Mouse (Mus musculus) embryonic facial prominence, embryonic 13.5 days (tissue): ENCODE results near the gene 4922502D21Rik. TPM values are rescaled to one million over a fixed set of nuclear protein-coding genes. Genes with fewer than 3 reads are reported as not detected.

Experiments used
- ATAC-seq: fragments of 200-750 bp; cut with Nextera tagmentation; 2 replicates; pipeline ENCODE4 v1.8.0; 2017; ENCODE audit warnings: low read depth; ENCODE audit not compliant: insufficient number of reproducible peaks, insufficient read depth, low FRiP score, low TSS enrichment
- H3K27ac ChIP-seq: fragments of 300-500 bp; sonication (generic); 2 replicates; pipeline ENCODE4 v1.5.1; 2015; ENCODE audit warnings: moderate library complexity, mild to moderate bottlenecking, inconsistent platforms
- H3K27me3 ChIP-seq: fragments of 300-500 bp; sonication (generic); 2 replicates; pipeline ENCODE4 v1.6.1; 2015; ENCODE audit warnings: mild to moderate bottlenecking, inconsistent platforms
- H3K36me3 ChIP-seq: fragments of 300-500 bp; sonication (generic); 2 replicates; pipeline ENCODE4 v1.6.1; 2015; ENCODE audit warnings: mild to moderate bottlenecking, inconsistent platforms
- H3K4me1 ChIP-seq: fragments of 300-500 bp; sonication (generic); 2 replicates; pipeline ENCODE4 v1.6.1; 2015; ENCODE audit warnings: inconsistent platforms
- H3K4me2 ChIP-seq: fragments of 300-500 bp; sonication (generic); 2 replicates; pipeline ENCODE4 v1.6.1; 2015; ENCODE audit warnings: moderate library complexity, mild to moderate bottlenecking, inconsistent platforms
- H3K4me3 ChIP-seq: fragments of 300-500 bp; sonication (generic); 2 replicates; pipeline ENCODE4 v1.5.1; 2015; ENCODE audit warnings: mild to moderate bottlenecking, inconsistent platforms
- H3K9ac ChIP-seq: fragments of 300-500 bp; sonication (generic); 2 replicates; pipeline ENCODE4 v1.6.1; 2015; ENCODE audit warnings: mild to moderate bottlenecking, inconsistent platforms
- H3K9me3 ChIP-seq: fragments of 300-500 bp; sonication (generic); 2 replicates; pipeline ENCODE4 v1.6.1; 2016; ENCODE audit warnings: inconsistent platforms
- WGBS: fragments of 180-500 bp; shearing (Covaris S2); methylation state at CpG from one replicate; pipeline ENCODE4 v1.1.7; 2015; ENCODE audit warnings: mixed read lengths; 5-methylcytosine and 5-hydroxymethylcytosine counted together
- polyA plus RNA-seq: library from polyadenylated mRNA; unstranded; fragments of >200 nt; fragmentation: Nextera tagmentation; extraction: Ambion mirVana; gene quantifications from 2 replicates; pipeline ENCODE4 v1.2.1, GENCODE M21; 2015

Gene 4922502D21Rik
- polyA plus RNA-seq, 1 experiment from 2014 or later = 0.17 TPM

GRCm38 (mm10) chr6:129304180-129304579 is 27.4 kb downstream of the 4922502D21Rik start:
- 64% methylated on average over 1 of the region's 1 CpGs for WGBS
- H3K27ac ChIP-seq = no peak overlapping the region
- no peaks in the 10 kb centered on the region for H3K36me3 ChIP-seq
- H3K27me3 ChIP-seq = no peaks in the 10 kb centered on the region
- no peak for ATAC-seq
- no peak overlapping the region for H3K4me3 ChIP-seq
- no peaks in the 10 kb centered on the region for H3K4me1 ChIP-seq
- H3K9ac ChIP-seq = no peak overlapping the region
- H3K4me2 ChIP-seq = no peak overlapping the region
- no peaks in the 10 kb centered on the region for H3K9me3 ChIP-seq

- Histone ChIP-seq H3K4me1 (no peaks in the 10 kb centered on the region), H3K4me2 (no peak overlapping the region), H3K27me3 (no peaks in the 10 kb centered on the region), H3K9ac (no peak overlapping the region), H3K9me3 (no peaks in the 10 kb centered on the region), H3K4me3 (no peak overlapping the region), H3K27ac (no peak overlapping the region), H3K36me3 (no peaks in the 10 kb centered on the region)
- no peak for ATAC-seq
These were observed 42.9 kb downstream of the 4922502D21Rik start for GRCm38 (mm10) chr6:129288708-129289107.

GRCm38 (mm10) chr6:129284384-129285104 is 47.1 kb downstream of the 4922502D21Rik start:
- no peaks in the 10 kb centered on the region for H3K4me1 ChIP-seq
- ATAC-seq = no peak
- H3K9ac ChIP-seq = no peak overlapping the region
- no peaks in the 10 kb centered on the region for H3K9me3 ChIP-seq
- no peak overlapping the region for H3K4me3 ChIP-seq
- WGBS = 61% methylated on average over 7 of the region's 7 CpGs
- H3K27ac ChIP-seq = no peak overlapping the region
- no peaks in the 10 kb centered on the region for H3K27me3 ChIP-seq
- H3K4me2 ChIP-seq = no peak overlapping the region
- H3K36me3 ChIP-seq = no peaks in the 10 kb centered on the region

GRCm38 (mm10) chr6:129283271-129283670 is 48.3 kb downstream of the 4922502D21Rik start:
- Histone ChIP-seq H3K4me1 (no peaks in the 10 kb centered on the region), H3K4me3 (no peak overlapping the region), H3K27ac (no peak overlapping the region), H3K4me2 (no peak overlapping the region), H3K27me3 (no peaks in the 10 kb centered on the region), H3K36me3 (no peaks in the 10 kb centered on the region), H3K9me3 (no peaks in the 10 kb centered on the region), H3K9ac (no peak overlapping the region)
- WGBS = 67% methylated on average over 3 of the region's 3 CpGs
- ATAC-seq = no peak

GRCm38 (mm10) chr6:129276483-129276882 is 55.1 kb downstream of the 4922502D21Rik start:
- 90% methylated on average over 2 of the region's 2 CpGs for whole genome bisulfite sequencing
- Histone ChIP-seq H3K4me1 (no peaks in the 10 kb centered on the region), H3K9me3 (no peaks in the 10 kb centered on the region), H3K27ac (no peak overlapping the region), H3K4me2 (no peak overlapping the region), H3K27me3 (no peaks in the 10 kb centered on the region), H3K4me3 (no peak overlapping the region), H3K9ac (no peak overlapping the region), H3K36me3 (no peaks in the 10 kb centered on the region)
- no peak for ATAC-seq

GRCm38 (mm10) chr6:129275624-129276203 is 55.9 kb downstream of the 4922502D21Rik start:
- Histone ChIP-seq H3K36me3 (no peaks in the 10 kb centered on the region), H3K9me3 (no peaks in the 10 kb centered on the region), H3K4me1 (no peaks in the 10 kb centered on the region), H3K9ac (no peak overlapping the region), H3K4me2 (no peak overlapping the region), H3K27ac (no peak overlapping the region), H3K4me3 (no peak overlapping the region), H3K27me3 (no peaks in the 10 kb centered on the region)
- WGBS = 58% methylated on average over 3 of the region's 3 CpGs
- no peak for ATAC-seq

- H3K36me3 ChIP-seq = no peaks in the 10 kb centered on the region
- no peak within 1 kb of the TSS for H3K27ac ChIP-seq
- no peak for ATAC-seq
- H3K4me1 ChIP-seq = no peaks in the 10 kb centered on the region
- 72% methylated on average over 9 of the region's 9 CpGs for WGBS
- H3K9me3 ChIP-seq = no peaks in the 10 kb centered on the region
- no peak within 1 kb of the TSS for H3K4me2 ChIP-seq
- H3K4me3 ChIP-seq = no peak within 1 kb of the TSS
- H3K9ac ChIP-seq = no peak within 1 kb of the TSS
- no peaks in the 10 kb centered on the region for H3K27me3 ChIP-seq
These were observed 56.4 kb downstream of the 4922502D21Rik start, which contains the start of gene Cd69 for GRCm38 (mm10) chr6:129275220-129275619. TSS of gene Cd69 (minus strand) at chr6:129275436.

- Histone ChIP-seq H3K4me3 (no peak overlapping the region), H3K27ac (no peak overlapping the region), H3K9ac (no peak overlapping the region), H3K4me1 (no peaks in the 10 kb centered on the region), H3K4me2 (no peak overlapping the region), H3K36me3 (no peaks in the 10 kb centered on the region), H3K9me3 (no peaks in the 10 kb centered on the region), H3K27me3 (no peaks in the 10 kb centered on the region)
- ATAC-seq = no peak
- 71% methylated on average over 2 of the region's 2 CpGs for WGBS
These were observed 57.1 kb downstream of the 4922502D21Rik start for GRCm38 (mm10) chr6:129274476-129274875.

GRCm38 (mm10) chr6:129273662-129274061 is 57.9 kb downstream of the 4922502D21Rik start:
- WGBS = 77% methylated on average over 3 of the region's 3 CpGs
- ATAC-seq = no peak

More at GRCm38 (mm10) chr6:129273662-129274061, 57.9 kb downstream of the 4922502D21Rik start:
- Histone ChIP-seq H3K4me3 (no peak overlapping the region), H3K9me3 (no peaks in the 10 kb centered on the region), H3K27ac (no peak overlapping the region), H3K9ac (no peak overlapping the region), H3K36me3 (no peaks in the 10 kb centered on the region), H3K4me1 (no peaks in the 10 kb centered on the region), H3K4me2 (no peak overlapping the region), H3K27me3 (no peaks in the 10 kb centered on the region)

Other genes with a start within 250 kb of the 4922502D21Rik start
- 0.12 TPM in 1 of 2 replicates, not detected in the other for gene Clec2e, start 230.9 kb downstream of the 4922502D21Rik start, polyA plus RNA-seq
- 0.28 and 0.58 TPM in 2 replicates for gene Clec2d, start 151.2 kb downstream of the 4922502D21Rik start, polyA plus RNA-seq
- gene Cd69, start 56.4 kb downstream of the 4922502D21Rik start, polyA plus RNA-seq = not detected in 2 replicates
- gene Clec12a, start 10.9 kb upstream of the 4922502D21Rik start, polyA plus RNA-seq = 1.4 and 1.8 TPM in 2 replicates
- gene Clec12b, start 54.1 kb upstream of the 4922502D21Rik start, polyA plus RNA-seq = not detected in 2 replicates
- 2.7 and 2.9 TPM in 2 replicates for gene Clec1b, start 65.5 kb upstream of the 4922502D21Rik start, polyA plus RNA-seq
- 0.06 and 0.08 TPM in 2 replicates for gene Clec9a, start 77.1 kb upstream of the 4922502D21Rik start, polyA plus RNA-seq
- 2.3 and 2.7 TPM in 2 replicates for gene Clec1a, start 120.2 kb upstream of the 4922502D21Rik start, polyA plus RNA-seq
- gene Olr1, start 175.4 kb upstream of the 4922502D21Rik start, polyA plus RNA-seq = not detected in 2 replicates
- gene Tmem52b, start 180.8 kb upstream of the 4922502D21Rik start, polyA plus RNA-seq = not detected in 2 replicates
- gene Gabarapl1, start 201.4 kb upstream of the 4922502D21Rik start, polyA plus RNA-seq = 50.5 and 55.2 TPM in 2 replicates
- not detected in 2 replicates for gene Klre1, start 246.1 kb upstream of the 4922502D21Rik start, polyA plus RNA-seq